Mouse (Mus musculus) megakaryocyte progenitor cell, adult 5-6 weeks (primary cell): ENCODE measurements around the gene Tarbp1. TPM values are rescaled to one million over a fixed set of nuclear protein-coding genes. Genes with fewer than 3 reads are reported as not detected.
"Not testable (repeated sequence)": the region's sequence is repeated elsewhere in the genome, so short reads cannot be mapped to it uniquely, and the experiment has no call there.

Source experiments
- ATAC-seq: replicated peaks from 2 replicates; pipeline ENCODE4 v1.8.0; 2016; ENCODE audit warnings: mild to moderate bottlenecking, moderate TSS enrichment, inconsistent platforms; ENCODE audit not compliant: poor library complexity
- total RNA-seq, 2 experiments: library from RNA; stranded (forward) in 1 of 2; stranded (reverse) in 1 of 2; fragments of 157-497, 149-512 nt in 1 of 2; fragments of 200-1000 nt in 1 of 2; gene quantifications; 2 replicates each; pipeline versions ENCODE4 v1.2.3 to v1.2.4; 2015 to 2017

The Tarbp1 gene
- total RNA-seq, 2 experiments from 2014 or later, result 6.4 to 12.5 TPM

DNA sequence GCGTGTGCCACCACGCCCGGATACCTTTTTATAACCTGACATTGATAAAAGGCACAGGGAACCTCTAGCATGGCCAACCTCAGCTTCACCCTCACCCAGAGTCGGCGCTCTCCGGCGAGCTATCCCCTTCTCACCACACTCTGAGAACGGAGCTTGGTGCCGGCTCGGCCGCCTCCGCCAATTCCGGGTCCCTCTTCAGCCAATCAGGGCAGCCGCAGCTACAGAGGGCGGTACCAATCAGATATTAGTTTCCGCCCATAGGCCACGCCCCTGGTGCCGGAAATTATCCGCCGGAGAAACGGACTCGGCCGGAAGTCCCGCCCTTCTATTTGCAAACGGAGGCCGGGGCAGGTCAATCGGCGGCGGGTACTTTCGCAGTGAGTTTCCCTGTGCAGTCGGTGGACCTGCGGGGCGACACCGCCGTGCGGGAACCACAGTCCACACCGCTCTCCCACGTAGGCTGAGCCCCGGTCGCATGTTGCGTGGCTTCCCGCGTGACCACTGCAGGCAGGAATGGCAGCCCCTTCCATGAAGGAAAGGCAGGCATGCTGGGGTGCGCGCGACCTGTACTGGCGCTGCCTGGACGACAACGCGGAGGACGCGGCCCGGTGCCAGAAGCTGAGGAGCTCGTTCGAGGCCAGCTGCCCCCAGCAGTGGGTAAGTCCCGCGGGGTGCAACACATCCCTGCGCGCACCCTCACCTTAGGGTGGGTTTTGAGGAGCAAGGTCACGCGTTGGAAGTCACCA is 52.5 kb downstream of the Tarbp1 start, which contains the start of gene Coa6:
Gene Coa6 (plus strand): TSS at position 342 of the 746 bp plus-strand sequence.
- peak; percentile 92 for ATAC-seq

DNA sequence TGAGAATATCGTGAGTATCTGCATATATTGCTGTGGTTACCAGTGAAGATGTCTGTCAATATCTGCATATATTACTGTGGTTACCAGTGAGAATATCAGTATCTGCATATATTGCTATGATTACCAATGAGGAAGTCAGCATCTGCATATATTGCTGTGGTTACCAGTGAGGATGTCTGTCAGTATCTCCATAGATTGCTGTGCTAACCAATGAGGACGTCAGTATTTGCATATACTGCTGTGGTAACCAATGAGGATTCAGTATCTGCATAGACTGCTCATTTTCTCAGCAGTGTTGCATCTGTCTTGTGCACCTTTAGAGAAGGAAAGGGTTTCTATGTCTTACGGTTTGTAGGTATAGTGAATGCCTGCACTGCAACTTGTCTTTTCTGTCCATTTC is 54.0 kb downstream of the Tarbp1 start:
- peak; percentile 45 for ATAC-seq

DNA sequence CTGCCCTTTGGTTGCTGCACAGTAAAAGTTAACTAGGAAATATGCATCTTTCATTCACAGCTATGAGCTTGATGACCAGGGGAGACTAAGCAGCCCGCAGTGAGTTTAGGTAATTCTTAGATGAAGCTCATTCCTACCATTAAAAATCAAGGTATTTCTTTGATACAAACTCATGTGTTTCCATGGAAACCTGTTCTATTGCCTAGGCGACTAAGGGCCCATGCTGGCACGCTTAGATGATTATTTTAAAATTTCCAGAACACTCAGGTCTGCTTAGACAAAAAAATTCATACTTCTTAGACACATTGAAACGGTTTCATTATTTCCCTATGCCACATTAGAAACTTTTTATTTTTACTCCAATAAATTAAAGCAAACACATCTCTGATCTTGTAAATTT is 69.8 kb downstream of the Tarbp1 start:
- no peak for ATAC-seq

DNA sequence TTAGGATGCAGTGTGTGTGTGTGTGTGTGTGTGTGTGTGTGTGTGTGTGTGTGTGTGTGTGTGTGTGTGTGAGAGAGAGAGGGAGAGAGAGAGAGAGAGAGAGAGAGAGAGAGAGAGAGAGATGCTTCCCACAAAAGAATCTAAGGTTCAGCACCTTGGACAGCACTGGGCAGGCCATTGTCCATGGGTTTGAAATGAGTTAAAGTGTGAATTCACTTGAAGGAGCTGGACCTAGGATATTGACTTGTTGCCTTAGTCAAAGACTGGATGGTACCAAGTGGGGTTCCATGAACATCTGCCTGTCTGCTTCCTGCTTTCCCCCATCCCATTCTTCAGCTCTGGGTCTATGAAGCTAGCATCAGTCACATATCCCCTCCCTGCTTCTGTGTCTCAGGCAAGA is 70.3 kb downstream of the Tarbp1 start:
- not testable (repeated sequence) for ATAC-seq

DNA sequence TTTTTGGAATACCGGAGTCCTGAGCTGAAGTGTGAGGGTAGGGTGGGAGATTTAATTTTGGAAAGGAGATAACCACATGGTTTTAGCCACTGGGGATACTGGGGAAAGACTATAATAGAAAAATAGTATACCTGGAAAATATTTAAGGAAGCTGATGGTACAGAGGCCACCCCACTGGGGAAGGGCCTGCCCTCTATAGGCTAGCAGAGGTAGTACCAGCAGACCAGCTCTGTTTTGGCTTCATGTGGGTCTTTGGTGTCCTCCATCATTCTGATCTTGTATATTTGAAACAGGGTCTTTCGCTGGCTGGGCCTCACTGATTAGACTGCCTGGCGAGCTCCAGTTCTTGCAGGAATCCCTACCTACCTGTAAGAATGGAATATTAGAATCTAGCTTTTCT is 76.5 kb downstream of the Tarbp1 start:
- 0 out of 2 replicates have a peak, but pooled peaks have one; percentile 46 for ATAC-seq

DNA sequence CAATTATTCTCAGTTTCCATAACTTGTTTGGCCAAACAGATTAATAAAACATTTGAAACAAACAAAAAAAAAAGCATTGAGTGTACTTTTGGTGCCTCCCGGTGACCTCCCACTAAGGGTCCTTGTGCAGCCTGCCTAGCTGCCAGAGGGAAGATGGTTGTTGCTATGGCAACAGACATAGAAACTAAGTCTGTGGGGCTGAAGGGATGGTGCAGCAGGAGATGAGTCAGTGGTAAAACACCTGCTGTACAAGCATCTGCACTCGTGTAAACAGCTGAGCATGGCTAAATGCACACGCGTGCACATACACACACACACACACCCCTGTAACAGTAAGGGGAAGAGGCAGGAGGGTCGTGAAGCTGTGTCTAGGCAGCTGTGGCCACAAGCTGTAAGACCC is 78.9 kb downstream of the Tarbp1 start:
- no peak for ATAC-seq

DNA sequence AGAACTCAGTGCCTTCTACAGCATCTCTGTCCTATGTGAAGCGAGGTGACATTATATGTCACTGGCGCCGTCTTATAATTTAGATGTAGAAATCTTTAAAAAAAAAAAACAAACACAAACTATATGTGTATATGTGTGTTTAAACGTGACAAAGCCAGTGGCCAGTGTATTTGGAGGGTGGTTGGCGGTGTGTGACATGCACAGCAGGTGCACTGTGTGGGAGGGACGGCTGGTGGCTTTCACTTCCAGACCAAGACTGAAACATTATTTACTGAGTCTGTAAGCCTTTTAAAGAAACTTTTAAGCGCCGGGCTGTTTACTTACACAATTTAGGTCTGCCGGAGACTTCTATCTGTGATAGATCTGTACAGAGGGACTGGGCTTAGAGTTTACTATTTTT is 79.5 kb downstream of the Tarbp1 start:
- ATAC-seq, result no peak

DNA sequence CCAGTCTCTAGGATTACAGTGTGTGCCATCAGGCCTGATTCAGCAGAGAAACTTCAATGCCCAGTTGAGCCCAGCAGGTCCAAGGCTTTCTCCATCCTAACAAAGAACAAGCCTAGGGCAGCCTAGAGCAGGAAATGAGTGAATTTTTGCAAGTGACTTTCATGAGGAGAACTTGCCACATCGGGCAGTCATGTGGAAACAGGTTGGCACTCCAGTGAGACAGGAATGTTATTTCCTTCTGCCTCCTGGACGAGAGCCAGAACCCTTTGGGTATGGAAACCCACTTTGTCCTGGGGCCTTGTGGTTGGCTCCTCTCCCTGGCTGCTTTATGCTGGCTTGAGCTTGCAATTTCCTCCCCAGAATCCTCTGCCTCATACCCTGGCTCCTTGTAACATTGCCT is 83.3 kb downstream of the Tarbp1 start:
- ATAC-seq, result no peak

DNA sequence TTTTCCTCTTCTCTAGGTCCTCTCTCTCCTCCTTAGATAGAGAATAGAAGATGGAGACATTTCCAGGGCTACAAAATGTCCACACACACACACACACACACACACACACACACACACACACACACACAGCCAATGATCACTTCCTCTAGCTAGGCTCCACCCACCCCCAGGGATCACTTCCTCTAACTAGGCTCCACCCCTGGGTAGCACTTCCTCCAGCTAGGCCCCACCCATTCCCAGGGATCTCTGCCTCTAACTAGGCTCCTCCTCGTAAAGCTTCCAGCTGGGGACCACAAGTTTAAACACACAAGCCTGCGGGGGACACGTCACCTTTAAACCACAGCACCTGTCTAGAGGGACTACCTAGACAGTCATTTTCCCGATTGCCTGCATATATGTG is 87.3 kb downstream of the Tarbp1 start:
- peak; percentile 85 for ATAC-seq

DNA sequence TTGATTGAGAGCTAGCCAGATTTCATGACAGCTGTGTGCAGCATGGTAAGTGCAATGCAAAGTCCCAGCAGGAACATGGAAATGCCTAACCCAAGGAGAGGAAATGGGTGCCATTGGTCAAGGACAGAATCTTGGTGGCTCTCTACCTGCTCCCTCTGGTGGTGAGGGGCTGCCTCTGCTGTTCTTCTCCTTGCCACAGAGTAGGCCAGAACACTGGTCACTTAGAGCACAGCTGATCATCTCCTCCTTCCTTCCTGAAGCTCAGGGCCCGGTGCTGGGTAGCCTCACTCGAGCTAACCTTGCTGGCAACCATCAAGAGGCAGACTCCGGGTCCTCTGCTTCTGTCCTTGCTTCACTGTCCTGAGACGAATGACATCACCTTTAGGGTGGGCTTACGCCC is 92.1 kb downstream of the Tarbp1 start:
- ATAC-seq, result peak; percentile 47; the same call in 1 of the 2 replicates

DNA sequence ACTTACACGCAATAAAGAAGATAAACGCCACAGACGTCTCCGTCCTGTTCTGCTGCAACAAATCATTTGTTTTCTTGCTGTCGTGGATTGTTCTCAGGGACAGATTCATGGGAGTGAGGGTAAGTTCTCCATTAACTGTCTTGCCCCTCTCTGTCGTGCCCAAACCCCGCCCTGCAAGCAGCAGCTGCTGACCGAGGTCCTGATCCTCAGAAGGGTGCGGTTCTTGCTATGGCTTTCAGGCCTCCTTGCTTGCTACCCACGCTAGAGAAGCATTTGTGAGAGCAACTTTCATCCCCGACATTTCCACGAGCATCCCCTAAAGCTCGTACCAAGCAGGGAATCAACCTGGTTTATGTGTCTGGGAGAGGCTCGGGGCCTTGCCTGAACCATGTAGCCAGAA is 92.6 kb downstream of the Tarbp1 start:
- no peak for ATAC-seq

DNA sequence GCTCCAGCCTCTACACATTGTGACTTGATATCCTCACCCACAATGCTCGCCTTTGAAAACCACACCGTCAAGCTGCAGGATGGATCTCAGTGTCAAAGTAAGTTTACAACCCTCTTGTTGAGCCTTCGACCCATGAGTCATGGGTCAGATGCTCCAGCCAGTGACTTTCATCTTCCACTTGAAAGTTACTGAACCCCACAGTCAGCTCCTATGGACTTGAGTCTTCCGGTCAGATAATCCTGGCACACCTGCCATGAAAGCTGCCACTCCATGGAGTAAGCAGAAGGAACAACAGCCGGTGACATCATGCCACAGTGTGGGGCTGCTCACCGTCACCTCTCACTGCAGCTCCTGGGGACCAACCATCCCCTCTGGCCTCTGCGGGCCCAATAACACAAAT is 93.6 kb downstream of the Tarbp1 start:
- ATAC-seq, result no peak

DNA sequence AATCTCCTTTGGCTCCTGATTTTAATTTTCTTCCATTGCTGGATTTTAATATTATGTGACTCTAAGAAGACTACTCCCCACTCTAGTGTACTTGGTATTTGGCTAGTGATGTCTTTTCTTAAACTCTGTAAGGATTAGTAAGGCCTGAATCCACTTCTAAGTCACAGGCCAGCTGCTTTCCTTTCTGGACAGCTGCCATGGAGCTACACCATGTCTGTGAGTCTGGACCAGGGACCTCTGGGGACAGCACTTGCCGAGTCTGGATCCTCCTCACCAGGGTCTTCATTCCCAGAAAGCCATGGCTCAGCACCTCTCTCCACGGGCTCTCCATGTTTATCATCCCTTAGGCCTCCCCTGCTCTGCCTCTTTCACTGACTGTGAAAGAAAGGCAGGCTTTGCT is 94.7 kb downstream of the Tarbp1 start:
- ATAC-seq, result no peak

DNA sequence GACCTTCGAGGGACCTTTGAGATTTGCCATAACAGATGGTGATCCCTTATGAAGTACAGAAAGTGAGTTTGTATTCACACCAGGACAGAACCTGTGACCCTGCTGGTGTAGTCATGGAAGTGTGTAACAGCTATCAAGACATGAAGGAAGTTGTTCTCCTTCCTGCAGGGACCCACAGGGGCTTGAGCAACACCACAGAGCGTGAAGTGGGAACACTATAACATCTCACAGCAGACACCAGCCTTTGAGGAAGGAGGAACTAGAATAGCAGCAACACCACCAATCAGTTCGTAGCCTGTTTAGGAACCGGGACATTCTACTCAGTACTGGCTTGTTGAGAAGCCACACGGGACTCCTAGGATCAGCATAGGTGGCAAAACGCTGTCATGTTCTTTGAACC is 95.3 kb downstream of the Tarbp1 start:
- peak; percentile 72 for ATAC-seq

Other genes with a start within 250 kb of the Tarbp1 start
- not detected in 2 replicates for gene Slc35f3, start 176.5 kb downstream of the Tarbp1 start, total RNA-seq (2015)
- not detected in 2 replicates for gene Slc35f3, start 176.5 kb downstream of the Tarbp1 start, total RNA-seq (2017)
- 34.9 and 36.3 TPM in 2 replicates for gene Coa6, start 52.5 kb downstream of the Tarbp1 start, total RNA-seq (2015)
- 27.6 and 28.5 TPM in 2 replicates for gene Coa6, start 52.5 kb downstream of the Tarbp1 start, total RNA-seq (2017)
- 109 and 114 TPM in 2 replicates for gene Irf2bp2, start 118.9 kb upstream of the Tarbp1 start, total RNA-seq (2015)
- gene Irf2bp2, start 118.9 kb upstream of the Tarbp1 start, total RNA-seq (2017), result 95.7 and 110 TPM in 2 replicates